Mouse (Mus musculus) subcutaneous adipose tissue, adult 2 months (tissue): ENCODE results near the gene Krt10. TPM values are rescaled to one million over a fixed set of nuclear protein-coding genes. Genes with fewer than 3 reads are reported as not detected.

Source experiments
- polyA plus RNA-seq: library from polyadenylated mRNA; depleted of rRNA; stranded (reverse); fragments of >200 nt; gene quantifications from 2 replicates; pipeline ENCODE4 v1.2.3, GENCODE M21; 2012; ENCODE audit warnings: low replicate concordance; rRNA removed

The Krt10 gene
- 0.95 and 1.5 TPM in 2 replicates for polyA plus RNA-seq

GRCm38 (mm10) chr11:99389264-99389663, at the start of gene Krt10:
TSS of gene Krt10 (minus strand) at chr11:99389364.

GRCm38 (mm10) chr11:99437972-99438371, 48.8 kb upstream of the Krt10 start, which contains the start of gene Krt20:
TSS of gene Krt20 (minus strand) at chr11:99438150.

GRCm38 (mm10) chr11:99422159-99422558, 33.0 kb upstream of the Krt10 start, which contains the start of gene Krt12:
TSS of gene Krt12 (minus strand) at chr11:99422259.

DNA sequence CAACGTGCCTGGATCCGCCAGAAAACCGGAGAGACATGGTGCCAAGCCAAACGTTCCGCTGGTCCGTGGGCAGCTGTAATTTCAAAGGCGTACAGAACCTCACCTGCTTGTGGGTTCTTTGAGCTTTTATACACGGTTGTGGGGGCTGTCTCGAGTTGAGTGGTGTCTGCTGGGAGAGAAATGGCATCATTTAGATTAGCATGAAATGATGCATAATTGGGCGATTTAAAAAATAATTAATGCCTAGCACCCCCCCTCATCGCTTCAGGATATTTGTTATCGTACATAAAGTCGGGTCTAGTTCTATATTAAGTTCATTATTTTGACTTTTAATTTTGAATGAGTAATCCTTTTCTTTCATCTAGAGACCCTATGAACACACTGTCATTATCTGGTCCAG, 14.4 kb downstream of the Krt10 start, which contains the start of gene Krt28:
Krt28 (minus strand) TSS at position 101 of the 400 bp plus-strand sequence.

GRCm38 (mm10) chr11:99351004-99351403, 38.2 kb downstream of the Krt10 start, which contains the start of gene Krt27:
TSS of gene Krt27 (minus strand) at chr11:99351104.

GRCm38 (mm10) chr11:99337866-99338265, 51.3 kb downstream of the Krt10 start, which contains the start of gene Krt26:
TSS of gene Krt26 (minus strand) at chr11:99337966.

Other genes with a start within 250 kb of the Krt10 start
- gene Ccr7, start 234.3 kb downstream of the Krt10 start, polyA plus RNA-seq, result 2.8 and 3.1 TPM in 2 replicates
- 17.4 and 34.5 TPM in 2 replicates for gene Smarce1, start 158.3 kb downstream of the Krt10 start, polyA plus RNA-seq
- 0.57 and 2.1 TPM in 2 replicates for gene Krt222, start 145.3 kb downstream of the Krt10 start, polyA plus RNA-seq
- gene Krt24, start 104.1 kb downstream of the Krt10 start, polyA plus RNA-seq, result not detected in 2 replicates
- 0.45 TPM in 1 of 2 replicates, not detected in the other for gene Krt25, start 66.4 kb downstream of the Krt10 start, polyA plus RNA-seq
- gene Krt26, start 51.4 kb downstream of the Krt10 start, polyA plus RNA-seq, result not detected in 2 replicates
- not detected in 2 replicates for gene Krt27, start 38.3 kb downstream of the Krt10 start, polyA plus RNA-seq
- 0.09 and 0.12 TPM in 2 replicates for gene Krt28, start 14.5 kb downstream of the Krt10 start, polyA plus RNA-seq
- 0.48 TPM in 1 of 2 replicates, not detected in the other for gene Krt12, start 32.9 kb upstream of the Krt10 start, polyA plus RNA-seq
- gene Krt20, start 48.8 kb upstream of the Krt10 start, polyA plus RNA-seq, result 0.21 and 0.69 TPM in 2 replicates
- 7.2 TPM in 1 of 2 replicates, not detected in the other for gene Krt23, start 103.8 kb upstream of the Krt10 start, polyA plus RNA-seq
- 0.33 TPM in 1 of 2 replicates, not detected in the other for gene Krt39, start 132.0 kb upstream of the Krt10 start, polyA plus RNA-seq
- not detected in 2 replicates for gene Krt40, start 153.8 kb upstream of the Krt10 start, polyA plus RNA-seq
- gene Krtap3-3, start 161.5 kb upstream of the Krt10 start, polyA plus RNA-seq, result not detected in 2 replicates
- gene Krtap3-2, start 167.5 kb upstream of the Krt10 start, polyA plus RNA-seq, result not detected in 2 replicates
- not detected in 2 replicates for gene Gm11939, start 170.1 kb upstream of the Krt10 start, polyA plus RNA-seq
- gene Krtap3-1, start 177.3 kb upstream of the Krt10 start, polyA plus RNA-seq, result not detected in 2 replicates
- gene Krtap1-5, start 191.7 kb upstream of the Krt10 start, polyA plus RNA-seq, result not detected in 2 replicates
- gene Krtap1-4, start 194.3 kb upstream of the Krt10 start, polyA plus RNA-seq, result not detected in 2 replicates
- gene Krtap1-3, start 202.0 kb upstream of the Krt10 start, polyA plus RNA-seq, result not detected in 2 replicates
- not detected in 2 replicates for gene Krtap9-3, start 208.7 kb upstream of the Krt10 start, polyA plus RNA-seq
- gene Gm11938, start 213.9 kb upstream of the Krt10 start, polyA plus RNA-seq, result not detected in 2 replicates
- not detected in 2 replicates for gene Gm11937, start 220.8 kb upstream of the Krt10 start, polyA plus RNA-seq
- gene Krtap2-4, start 225.5 kb upstream of the Krt10 start, polyA plus RNA-seq, result not detected in 2 replicates
- gene Gm11562, start 231.1 kb upstream of the Krt10 start, polyA plus RNA-seq, result not detected in 2 replicates
- gene Krtap4-1, start 238.9 kb upstream of the Krt10 start, polyA plus RNA-seq, result not detected in 2 replicates
- not detected in 2 replicates for gene Krtap4-2, start 245.7 kb upstream of the Krt10 start, polyA plus RNA-seq